Comparison of ENCODE assay signal across 32 mouse cellular contexts in genomic region chr6:114684407-114684806, GRCm38 (mm10).
"Had no signal": no experiment of that assay in that cellular context is flagged by ENCODE, and none has a peak within 500 bp of the region (broad histone marks: within the 10 kb centered on the region; RNA-seq: fewer than 3 reads in every experiment).

No protein-coding gene starts in this region.

- H3K27ac ChIP-seq: heart, embryonic 10.5 days; heart, embryonic 13.5 days; heart, embryonic 15.5 days; hindbrain, embryonic 10.5 days; hindbrain, embryonic 12.5 days; hindbrain, embryonic 13.5 days; hindbrain, embryonic 14.5 days; hindbrain, embryonic 15.5 days; kidney, embryonic 15.5 days; kidney, postnatal 0 days; layer of hippocampus, adult 2 months; left cerebral cortex, adult 2 months had no signal

- H3K9me3 ChIP-seq: heart, embryonic 10.5 days; heart, embryonic 12.5 days; heart, embryonic 13.5 days; heart, embryonic 15.5 days; hindbrain, embryonic 10.5 days; hindbrain, embryonic 12.5 days; hindbrain, embryonic 13.5 days; hindbrain, embryonic 15.5 days; kidney, embryonic 15.5 days had no signal

- H3K4me3 ChIP-seq: heart, embryonic 10.5 days; heart, embryonic 12.5 days; heart, embryonic 13.5 days; heart, embryonic 15.5 days; hindbrain, embryonic 10.5 days; hindbrain, embryonic 12.5 days; hindbrain, embryonic 13.5 days; hindbrain, embryonic 15.5 days; kidney, embryonic 15.5 days; layer of hippocampus, adult 2 months; left cerebral cortex, adult 2 months had no signal

- H3K4me1 ChIP-seq: hindbrain, embryonic 13.5 days; hindbrain, embryonic 15.5 days; kidney, embryonic 15.5 days had no signal

- H3K27me3 ChIP-seq: heart, embryonic 12.5 days; heart, embryonic 13.5 days; heart, embryonic 15.5 days; hindbrain, embryonic 12.5 days; hindbrain, embryonic 13.5 days; hindbrain, embryonic 15.5 days; kidney, embryonic 15.5 days had no signal

- DNase-seq: heart, postnatal 10 days; heart, postnatal 14 days; heart, postnatal 36 days; heart, postnatal 4 days; kidney, adult 11 months; kidney, adult 18-20 months; kidney, adult 2 months; kidney, adult 8-10 months; kidney, adult 9 months; kidney, postnatal 10 days; kidney, postnatal 14 days; kidney, postnatal 25 days; kidney, postnatal 36 days; kidney, postnatal 4 days; layer of hippocampus, adult 9-11 months; layer of hippocampus, postnatal 36 days had no signal

- ATAC-seq: hindbrain, embryonic 16.5 days; inflammation-experienced regulatory T-cells, adult 6 months had no signal

- H3K4me2 ChIP-seq: heart, embryonic 11.5 days; heart, embryonic 12.5 days; heart, embryonic 13.5 days; heart, embryonic 15.5 days; hindbrain, embryonic 12.5 days; hindbrain, embryonic 13.5 days; hindbrain, embryonic 14.5 days; hindbrain, embryonic 15.5 days; kidney, embryonic 15.5 days had no signal

- H3K36me3 ChIP-seq: heart, embryonic 10.5 days; hindbrain, embryonic 12.5 days; hindbrain, embryonic 15.5 days had no signal

- H3K9ac ChIP-seq: heart, embryonic 12.5 days; heart, embryonic 13.5 days; heart, embryonic 15.5 days; hindbrain, embryonic 12.5 days; hindbrain, embryonic 13.5 days; hindbrain, embryonic 14.5 days; hindbrain, embryonic 15.5 days; kidney, embryonic 15.5 days had no signal
